Mouse (Mus musculus): ENCODE results near the gene Rpl35. TPM values are rescaled to one million over a fixed set of nuclear protein-coding genes. Genes with fewer than 3 reads are reported as not detected.
A peak's percentile ranks its signal among the peaks of the same experiment; 100 is the strongest.

The Rpl35 gene
- total RNA-seq, 2 experiments from 2014 or later: 298 to 299 TPM

GRCm38 (mm10) chr2:38999910-39000586, 5.4 kb downstream of the Rpl35 start:
- DNase-seq (ENCODE audit: low spot score): no peak
- intact Hi-C loops (cut with DNase I): loop anchor here (5.0 to 10.0 kb wide), 2 partner anchors 203 to 355 kb away; partner anchors contain the start of gene Psmb7

- no peak for DNase-seq (ENCODE audit: low spot score)
- intact Hi-C loops (cut with DNase I): loop anchor here (5.0 kb wide), 1 partner anchor 202 kb away; no protein-coding TSS in a partner anchor
Measured at GRCm38 (mm10) chr2:38999381-38999780, 6.0 kb downstream of the Rpl35 start.

GRCm38 (mm10) chr2:38997386-38998374, 7.7 kb downstream of the Rpl35 start, which contains the start of gene Wdr38:
TSS of gene Wdr38 (plus strand) at chr2:38997476.
- peak; percentile 78 for DNase-seq (ENCODE audit: low spot score)
- intact Hi-C loops (cut with DNase I): loop anchor here (1.0 to 5.0 kb wide), 3 partner anchors 43 to 200 kb away; partner anchors contain the start of gene Nr6a1

GRCm38 (mm10) chr2:38992452-38992851, 13.0 kb downstream of the Rpl35 start:
- no peak for DNase-seq (ENCODE audit: low spot score)
- intact Hi-C loops (cut with DNase I): no loop called here

DNA sequence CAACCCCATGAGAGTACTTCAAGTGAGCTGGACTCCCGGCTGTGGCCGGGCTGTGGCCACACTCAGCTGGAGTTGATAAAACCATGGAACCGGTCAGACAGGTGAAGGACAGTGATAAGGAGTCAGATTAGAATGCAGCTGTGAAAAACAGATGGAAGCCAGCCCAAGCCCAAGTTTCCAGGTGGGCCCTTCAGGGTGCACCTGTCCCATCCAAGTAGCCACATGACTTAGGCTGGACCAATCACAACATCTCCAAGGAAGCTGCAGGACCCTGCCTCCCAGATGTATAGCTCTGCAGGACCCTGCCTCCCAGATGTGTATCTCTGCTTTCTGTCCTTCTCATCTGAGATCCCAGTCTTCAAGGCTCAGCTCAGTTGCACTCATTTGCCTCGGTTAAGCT, 13.4 kb downstream of the Rpl35 start:
- DNase-seq (ENCODE audit: low spot score): no peak
- intact Hi-C loops (cut with DNase I): no loop called here

DNA sequence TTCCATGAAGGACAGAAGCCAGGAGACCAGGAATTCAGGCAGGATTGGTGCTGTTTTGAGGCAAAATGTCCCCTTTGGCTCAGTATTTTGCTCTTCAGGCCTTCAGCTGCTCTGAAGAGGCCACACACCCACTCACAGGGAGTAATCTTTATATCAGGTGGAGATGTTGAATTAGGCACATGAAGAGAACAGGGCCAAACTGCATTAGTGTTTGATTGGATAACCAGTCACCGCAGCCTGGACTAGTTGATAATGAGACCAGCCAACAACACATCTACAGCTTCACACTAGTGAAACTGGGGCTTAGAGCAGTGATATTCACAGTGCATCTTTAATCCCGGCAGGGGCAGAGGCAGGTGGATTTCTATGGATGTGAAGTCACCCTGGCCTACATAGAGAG, 16.5 kb downstream of the Rpl35 start:
- DNase-seq (ENCODE audit: low spot score): no peak

GRCm38 (mm10) chr2:38987803-38988510, 17.5 kb downstream of the Rpl35 start:
- no peak for DNase-seq (ENCODE audit: low spot score)
- intact Hi-C loops (cut with DNase I): no loop called here

More for the DNA sequence above, 16.5 kb downstream of the Rpl35 start:
- intact Hi-C loops (cut with DNase I): no loop called here

- intact Hi-C loops (cut with DNase I): no loop called here
- DNase-seq (ENCODE audit: low spot score): no peak
Measured at GRCm38 (mm10) chr2:38987371-38987770, 18.1 kb downstream of the Rpl35 start.

GRCm38 (mm10) chr2:38986580-38986979, 18.8 kb downstream of the Rpl35 start:
- DNase-seq (ENCODE audit: low spot score): peak; percentile 72

GRCm38 (mm10) chr2:38983456-38983855, 22.0 kb downstream of the Rpl35 start:
- intact Hi-C loops (cut with DNase I): no loop called here
- DNase-seq (ENCODE audit: low spot score): no peak

More at GRCm38 (mm10) chr2:38986580-38986979, 18.8 kb downstream of the Rpl35 start:
- intact Hi-C loops (cut with DNase I): no loop called here

DNA sequence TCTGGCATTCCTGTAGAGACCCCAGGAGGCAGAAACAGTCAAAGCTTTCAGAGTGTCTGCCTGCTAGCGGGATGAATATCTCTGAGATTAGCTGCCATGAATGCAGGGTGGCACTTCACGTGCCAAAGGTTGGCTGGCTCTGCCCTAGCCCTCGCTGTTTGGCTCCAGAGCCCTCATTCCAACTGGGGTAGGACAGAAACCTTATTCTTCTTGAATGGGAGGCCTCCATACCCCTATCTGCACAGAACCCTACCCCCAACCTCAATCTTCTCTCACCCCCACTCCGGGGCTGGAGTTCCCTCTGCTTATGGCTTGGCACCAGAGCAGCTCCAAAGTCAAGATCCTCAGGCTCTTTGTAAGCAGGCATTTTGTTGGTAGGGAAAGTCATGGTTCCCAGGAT, 27.6 kb downstream of the Rpl35 start:
- DNase-seq (ENCODE audit: low spot score): no peak
- intact Hi-C loops (cut with DNase I): no loop called here

- no peak for DNase-seq (ENCODE audit: low spot score)
- intact Hi-C loops (cut with DNase I): no loop called here
Measured at GRCm38 (mm10) chr2:38975941-38976805, 29.3 kb downstream of the Rpl35 start.

GRCm38 (mm10) chr2:38975181-38975580, 30.2 kb downstream of the Rpl35 start:
- DNase-seq (ENCODE audit: low spot score): no peak
- intact Hi-C loops (cut with DNase I): no loop called here

- intact Hi-C loops (cut with DNase I): no loop called here
- no peak for DNase-seq (ENCODE audit: low spot score)
Measured at GRCm38 (mm10) chr2:38974171-38974570, 31.3 kb downstream of the Rpl35 start.

DNA sequence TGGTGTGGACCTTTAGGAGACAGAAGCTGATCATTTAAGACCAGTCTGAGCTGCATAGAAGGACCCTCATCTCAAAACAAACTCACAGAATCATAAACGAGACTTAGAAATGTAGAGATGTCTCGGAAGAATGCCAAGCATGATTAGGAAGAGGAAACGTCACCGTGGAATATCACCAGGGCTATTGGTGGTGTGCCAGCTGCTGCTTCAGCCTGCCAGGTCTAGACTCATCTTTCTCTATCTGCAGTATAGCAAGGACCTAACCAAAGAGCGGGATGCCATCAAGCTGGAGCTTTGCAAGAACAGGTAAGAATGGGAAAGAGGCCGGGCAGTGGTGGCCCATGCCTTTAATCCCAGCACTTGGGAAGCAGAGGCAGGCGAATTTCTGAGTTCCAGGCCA, 31.7 kb downstream of the Rpl35 start:
- intact Hi-C loops (cut with DNase I): no loop called here
- no peak for DNase-seq (ENCODE audit: low spot score)

GRCm38 (mm10) chr2:38973223-38973622, 32.2 kb downstream of the Rpl35 start:
- intact Hi-C loops (cut with DNase I): no loop called here
- DNase-seq (ENCODE audit: low spot score): no peak

GRCm38 (mm10) chr2:38970057-38970456, 35.4 kb downstream of the Rpl35 start:
- DNase-seq (ENCODE audit: low spot score): no peak
- intact Hi-C loops (cut with DNase I): no loop called here

DNA sequence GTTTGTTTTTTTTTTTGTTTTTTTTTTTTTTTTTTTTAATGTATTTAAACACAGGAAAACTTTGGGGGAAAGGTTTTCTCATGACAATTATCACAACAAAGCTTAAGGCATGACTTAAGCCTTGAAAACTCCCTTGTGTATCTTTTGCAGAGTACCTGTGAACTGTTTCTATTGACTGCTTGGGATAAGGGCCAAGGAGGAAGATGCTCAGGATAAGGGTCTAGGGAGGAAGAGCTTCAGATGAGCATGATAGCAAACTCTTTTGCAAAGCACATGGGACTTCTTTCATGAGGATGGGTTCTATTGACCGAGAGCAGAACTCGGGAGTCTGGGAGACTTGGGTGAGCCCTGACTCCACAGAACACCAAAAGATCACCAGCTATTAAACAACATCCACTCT, 35.8 kb downstream of the Rpl35 start:
- no peak for DNase-seq (ENCODE audit: low spot score)
- intact Hi-C loops (cut with DNase I): no loop called here

- intact Hi-C loops (cut with DNase I): no loop called here
Measured at GRCm38 (mm10) chr2:38964198-38964597, 41.2 kb downstream of the Rpl35 start.

More at GRCm38 (mm10) chr2:38964198-38964597, 41.2 kb downstream of the Rpl35 start:
- no peak for DNase-seq (ENCODE audit: low spot score)

Measured in heart, postnatal 25 days (tissue).